Mouse (Mus musculus) lung, adult 2 months (tissue): ENCODE measurements around the gene Lrfn2.

Source experiments
- CTCF ChIP-seq: fragments of 200-500 bp; IDR thresholded peaks from 2 replicates; pipeline ENCODE4 v1.5.1; 2011; ENCODE audit warnings: mild to moderate bottlenecking, low read length, control low read depth; ENCODE audit not compliant: insufficient read depth
- POLR2A ChIP-seq: fragments of 200-500 bp; IDR thresholded peaks from 2 replicates; pipeline ENCODE4 v1.6.1; 2011; ENCODE audit warnings: low read depth, mild to moderate bottlenecking, control low read depth, low read length, borderline replicate concordance; ENCODE audit errors: extremely low read depth

GRCm38 (mm10) chr17:48905286-48906040 is 26.7 kb upstream of the Lrfn2 start:
- TF ChIP-seq CTCF (no peak), POLR2A (no peak)
